Mouse (Mus musculus) kidney, adult 10 weeks (tissue): ENCODE results near the gene BC107364. TPM values are rescaled to one million over a fixed set of nuclear protein-coding genes. Genes with fewer than 3 reads are reported as not detected.

Experiments used
- polyA plus RNA-seq: library from polyadenylated mRNA; stranded (reverse); fragments of 350-450 nt; fragmentation: Illumina TruSeq; extraction: RNeasy Lipid Tissue Mini Kit (QIAGEN cat#74804); gene quantifications from one replicate; pipeline ENCODE4 v1.2.3, GENCODE M21; 2014; ENCODE audit warnings: low read depth, low replicate concordance

BC107364 gene
- polyA plus RNA-seq = not detected

GRCm38 (mm10) chr3:96452262-96452661, at the start of gene BC107364:
Gene BC107364, minus strand, starts transcription at chr3:96452306.

Other genes with a start within 250 kb of the BC107364 start
- 5.1 TPM for gene Bola1, start 232.6 kb downstream of the BC107364 start, polyA plus RNA-seq
- gene Hist2h2ab, start 232.4 kb downstream of the BC107364 start, polyA plus RNA-seq = not detected
- not detected for gene Hist2h2ac, start 231.4 kb downstream of the BC107364 start, polyA plus RNA-seq
- 15.0 TPM for gene Hist2h2be, start 231.2 kb downstream of the BC107364 start, polyA plus RNA-seq
- gene Hist2h3c2, start 213.2 kb downstream of the BC107364 start, polyA plus RNA-seq = 2.3 TPM
- not detected for gene Hist2h2aa2, start 212.0 kb downstream of the BC107364 start, polyA plus RNA-seq
- not detected for gene Hist2h2aa1, start 206.8 kb downstream of the BC107364 start, polyA plus RNA-seq
- gene Hist2h3c1, start 205.6 kb downstream of the BC107364 start, polyA plus RNA-seq = 24.4 TPM
- gene Hist2h4, start 189.0 kb downstream of the BC107364 start, polyA plus RNA-seq = 0.28 TPM
- gene Hist2h3b, start 183.7 kb downstream of the BC107364 start, polyA plus RNA-seq = not detected
- not detected for gene Hist2h2bb, start 182.6 kb downstream of the BC107364 start, polyA plus RNA-seq
- gene Fcgr1, start 158.3 kb downstream of the BC107364 start, polyA plus RNA-seq = 0.65 TPM
- not detected for gene Hfe2, start 72.9 kb upstream of the BC107364 start, polyA plus RNA-seq
- gene Txnip, start 105.7 kb upstream of the BC107364 start, polyA plus RNA-seq = 292 TPM
- not detected for gene Gm16253, start 124.7 kb upstream of the BC107364 start, polyA plus RNA-seq
- 45.2 TPM for gene Polr3gl, start 141.9 kb upstream of the BC107364 start, polyA plus RNA-seq
- not detected for gene Ankrd34a, start 144.3 kb upstream of the BC107364 start, polyA plus RNA-seq
- gene Lix1l, start 148.8 kb upstream of the BC107364 start, polyA plus RNA-seq = 8.7 TPM
- gene Rbm8a, start 177.6 kb upstream of the BC107364 start, polyA plus RNA-seq = 27.9 TPM
- 18.2 TPM for gene Pex11b, start 183.1 kb upstream of the BC107364 start, polyA plus RNA-seq
- gene Gm42957, start 183.2 kb upstream of the BC107364 start, polyA plus RNA-seq = not detected
- gene Itga10, start 193.3 kb upstream of the BC107364 start, polyA plus RNA-seq = 0.16 TPM
- gene Ankrd35, start 217.8 kb upstream of the BC107364 start, polyA plus RNA-seq = not detected
- gene Pias3, start 244.1 kb upstream of the BC107364 start, polyA plus RNA-seq = 2.7 TPM